Mouse (Mus musculus): ENCODE results near the gene Kdm6a.

DNA sequence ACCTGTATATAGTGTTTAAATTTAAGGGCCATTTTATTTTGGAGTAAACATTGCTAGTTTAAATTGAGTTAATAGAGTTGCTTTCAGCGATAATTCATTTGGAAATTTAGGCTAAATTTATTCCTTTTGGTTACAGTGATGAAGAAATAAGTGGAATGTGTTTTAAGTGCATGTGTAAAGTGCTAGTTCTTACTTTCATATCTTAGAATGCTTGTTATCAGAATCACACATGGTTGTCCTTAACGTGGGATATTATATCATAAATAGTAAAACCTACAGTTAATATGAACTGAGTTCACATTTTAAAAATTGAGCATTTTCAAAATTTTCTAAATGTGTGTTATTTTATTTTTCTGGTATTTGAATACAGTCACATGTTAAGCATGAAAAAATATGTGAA lies 2.7 kb downstream of the Kdm6a start:
- no peak for TF ChIP-seq CTCF (IDR thresholded peaks at IDR 0.05; ENCODE audit: low read depth, low read length)
- no peak for TF ChIP-seq POLR2A (IDR thresholded peaks at IDR 0.05; ENCODE audit: insufficient read depth, low read length)
- no peak for TF ChIP-seq EP300 (IDR thresholded peaks at IDR 0.05; ENCODE audit: insufficient read depth, low read depth, low read length)
